Mouse (Mus musculus) brain, embryonic 14.5 days (tissue): ENCODE data around the gene Cct8l1.

Experiments used
- CTCF ChIP-seq: fragments of 200-500 bp; IDR thresholded peaks from 2 replicates; pipeline ENCODE4 v1.5.1; 2012; ENCODE audit warnings: inconsistent platforms, mild to moderate bottlenecking, moderate library complexity, borderline replicate concordance; ENCODE audit not compliant: insufficient read depth, insufficient read length; ENCODE audit errors: extremely low read depth
- POLR2A ChIP-seq: fragments of 200-500 bp; IDR thresholded peaks from 2 replicates; pipeline ENCODE4 v1.6.1; 2012; ENCODE audit warnings: mild to moderate bottlenecking, inconsistent platforms, borderline replicate concordance; ENCODE audit not compliant: poor library complexity, insufficient read depth, insufficient read length, severe bottlenecking; ENCODE audit errors: extremely low read depth

- TF ChIP-seq CTCF = no peak
- TF ChIP-seq POLR2A = no peak
Observed at GRCm38 (mm10) chr5:25526926-25527325, 11.1 kb downstream of the Cct8l1 start.
